10 mouse cellular contexts compared by ENCODE assay signal in the genomic region with DNA sequence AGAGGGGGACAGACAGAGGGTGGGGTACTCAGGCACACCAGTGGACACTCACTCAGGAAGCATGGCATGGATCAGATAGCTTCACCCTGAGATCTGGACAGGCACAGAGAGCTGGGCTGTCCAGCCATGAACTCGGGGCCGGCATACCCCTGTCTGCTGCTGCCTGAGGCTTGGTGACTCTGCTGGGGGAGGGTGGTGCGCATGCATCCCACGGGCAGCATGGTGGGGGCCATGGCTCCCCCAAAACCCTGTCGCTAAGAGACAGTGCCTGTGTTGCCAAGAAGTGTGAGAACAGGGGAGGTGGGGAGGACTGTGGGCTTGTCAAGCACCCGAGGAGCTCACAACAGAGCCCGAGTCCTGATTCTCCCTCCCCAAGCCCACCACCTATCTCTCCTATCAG. TPM values are rescaled to one million over a fixed set of nuclear protein-coding genes. Genes with fewer than 3 reads are reported as not detected.
DNase-seq lines count a peak whose midpoint lies in the region; ATAC-seq lines count a peak whose summit lies in the region.
"Had no signal": no experiment of that assay in that cellular context is flagged by ENCODE, and none has a peak within 500 bp of the region (broad histone marks: within the 10 kb centered on the region; RNA-seq: fewer than 3 reads in every experiment).

No protein-coding gene starts in this region.

- intact Hi-C loops in left cerebral cortex, postnatal 36 days (cut with DNase I): no loop called here

- H3K27ac ChIP-seq in forebrain, embryonic 16.5 days (ENCODE audit: low read length): no peak overlapping the region
- H3K27ac ChIP-seq in forebrain, embryonic 14.5 days (ENCODE audit: low read depth, low read length): no peak overlapping the region
- H3K27ac ChIP-seq in midbrain, embryonic 11.5 days (ENCODE audit: low read depth, low read length): no peak overlapping the region
- no peak overlapping the region for H3K27ac ChIP-seq in midbrain, embryonic 14.5 days (replicated peaks; ENCODE audit: low read depth, low read length)
- no peak overlapping the region for H3K27ac ChIP-seq in kidney, embryonic 16.5 days (ENCODE audit: low read length)

- 46% methylated on average over 7 of the region's 7 CpGs for WGBS in forebrain, embryonic 16.5 days
- WGBS in forebrain, embryonic 14.5 days: 56% methylated on average over 7 of the region's 7 CpGs
- 78% methylated on average over 7 of the region's 7 CpGs for WGBS in midbrain, embryonic 11.5 days
- WGBS in midbrain, embryonic 14.5 days: 50% methylated on average over 7 of the region's 7 CpGs
- 46% methylated on average over 7 of the region's 7 CpGs for WGBS in kidney, embryonic 16.5 days

- no peaks in the 10 kb centered on the region for H3K27me3 ChIP-seq in forebrain, embryonic 16.5 days (replicated peaks; ENCODE audit: control insufficient read depth, insufficient read depth, low read length)
- H3K27me3 ChIP-seq in forebrain, embryonic 14.5 days (replicated peaks; ENCODE audit: control insufficient read depth, insufficient read depth, low read length): no peaks in the 10 kb centered on the region
- no peaks in the 10 kb centered on the region for H3K27me3 ChIP-seq in midbrain, embryonic 11.5 days (ENCODE audit: control insufficient read depth, insufficient read depth, low read length)
- H3K27me3 ChIP-seq in midbrain, embryonic 14.5 days (ENCODE audit: control insufficient read depth, insufficient read depth, low read length): no peaks in the 10 kb centered on the region
- no peaks in the 10 kb centered on the region; the same call in 1 of the 2 replicates for H3K27me3 ChIP-seq in kidney, embryonic 16.5 days (ENCODE audit: insufficient read depth, low read length)

- H3K36me3 ChIP-seq in forebrain, embryonic 16.5 days (ENCODE audit: control insufficient read depth, insufficient read depth): no peaks in the 10 kb centered on the region
- peaks cover 7% of the 10 kb centered on the region; the same call in 1 of the 2 replicates for H3K36me3 ChIP-seq in forebrain, embryonic 14.5 days (ENCODE audit: control insufficient read depth, insufficient read depth, low read length)
- no peaks in the 10 kb centered on the region for H3K36me3 ChIP-seq in midbrain, embryonic 11.5 days (ENCODE audit: control insufficient read depth, insufficient read depth, low read length)
- peaks cover 15% of the 10 kb centered on the region; the same call in 1 of the 2 replicates for H3K36me3 ChIP-seq in midbrain, embryonic 14.5 days (ENCODE audit: control insufficient read depth, insufficient read depth, low read length)
- no peaks in the 10 kb centered on the region for H3K36me3 ChIP-seq in kidney, embryonic 16.5 days (ENCODE audit: insufficient read depth, low read length)

- no peak overlapping the region; the same call in 1 of the 2 replicates for H3K9ac ChIP-seq in forebrain, embryonic 16.5 days (replicated peaks; ENCODE audit: low read depth, low read length)
- no peak overlapping the region for H3K9ac ChIP-seq in forebrain, embryonic 14.5 days (ENCODE audit: low read length)
- H3K9ac ChIP-seq in midbrain, embryonic 11.5 days (ENCODE audit: low read length): no peak overlapping the region
- H3K9ac ChIP-seq in midbrain, embryonic 14.5 days (replicated peaks; ENCODE audit: low read length): no peak overlapping the region
- no peak overlapping the region for H3K9ac ChIP-seq in kidney, embryonic 16.5 days (replicated peaks; ENCODE audit: low read length)

- no peaks in the 10 kb centered on the region for H3K9me3 ChIP-seq in forebrain, embryonic 16.5 days (ENCODE audit: control insufficient read depth, low read length)
- H3K9me3 ChIP-seq in forebrain, embryonic 14.5 days (replicated peaks; ENCODE audit: control insufficient read depth, low read length): no peaks in the 10 kb centered on the region
- H3K9me3 ChIP-seq in midbrain, embryonic 11.5 days (ENCODE audit: control insufficient read depth, low read length): no peaks in the 10 kb centered on the region
- no peaks in the 10 kb centered on the region for H3K9me3 ChIP-seq in midbrain, embryonic 14.5 days (ENCODE audit: control insufficient read depth, low read length)
- no peaks in the 10 kb centered on the region for H3K9me3 ChIP-seq in kidney, embryonic 16.5 days (ENCODE audit: low read length)

- H3K4me3 ChIP-seq in forebrain, embryonic 16.5 days (replicated peaks; ENCODE audit: low read length): no peak overlapping the region
- no peak overlapping the region for H3K4me3 ChIP-seq in forebrain, embryonic 14.5 days (ENCODE audit: low read depth, low read length)
- H3K4me3 ChIP-seq in midbrain, embryonic 11.5 days (ENCODE audit: low read depth, low read length): no peak overlapping the region
- H3K4me3 ChIP-seq in midbrain, embryonic 14.5 days (replicated peaks; ENCODE audit: low read depth, low read length): no peak overlapping the region
- H3K4me3 ChIP-seq in kidney, embryonic 16.5 days (ENCODE audit: low read length): no peak overlapping the region

- peak; percentile 23; the same call in 1 of the 2 replicates for ATAC-seq in forebrain, embryonic 16.5 days
- no peak for ATAC-seq in forebrain, embryonic 14.5 days
- 0 out of 2 replicates have a peak, but pooled peaks have one; percentile 22 for ATAC-seq in midbrain, embryonic 11.5 days (ENCODE audit: low FRiP score)
- no peak; the same call in 1 of the 2 replicates for ATAC-seq in midbrain, embryonic 14.5 days (ENCODE audit: low FRiP score, low TSS enrichment)
- ATAC-seq in erythroid progenitor cell, adult 5-6 weeks (replicated peaks; ENCODE audit: low FRiP score, poor library complexity, severe bottlenecking): no peak
- no peak for ATAC-seq in kidney, embryonic 16.5 days (ENCODE audit: low FRiP score, low TSS enrichment)

- no peak overlapping the region for H3K4me2 ChIP-seq in forebrain, embryonic 16.5 days (ENCODE audit: low read length)
- no peak overlapping the region for H3K4me2 ChIP-seq in forebrain, embryonic 14.5 days (ENCODE audit: low read length)
- H3K4me2 ChIP-seq in midbrain, embryonic 11.5 days: no peak overlapping the region
- H3K4me2 ChIP-seq in midbrain, embryonic 14.5 days (ENCODE audit: low read length): no peak overlapping the region
- no peak overlapping the region for H3K4me2 ChIP-seq in kidney, embryonic 16.5 days (replicated peaks; ENCODE audit: low read depth, low read length)

- DNase-seq in forebrain, embryonic 14.5 days (ENCODE audit: low spot score): no peak
- no peak for DNase-seq in midbrain, embryonic 11.5 days (ENCODE audit: low spot score, missing footprints)
- no peak for DNase-seq in midbrain, embryonic 14.5 days
- DNase-seq in left cerebral cortex, postnatal 36 days (ENCODE audit: low spot score in 2 of 2): peak; percentile 66 to 70
- no peak for DNase-seq in kidney, postnatal 14 days
- DNase-seq: kidney, adult 2 months had no signal

- H3K4me1 ChIP-seq in forebrain, embryonic 16.5 days (replicated peaks; ENCODE audit: control insufficient read depth, insufficient read depth, low read length): peaks cover 8% of the 10 kb centered on the region; the same call in 1 of the 2 replicates
- H3K4me1 ChIP-seq in forebrain, embryonic 14.5 days (ENCODE audit: control insufficient read depth, insufficient read depth, low read length): no peaks in the 10 kb centered on the region
- no peaks in the 10 kb centered on the region for H3K4me1 ChIP-seq in midbrain, embryonic 11.5 days (ENCODE audit: control insufficient read depth, insufficient read depth, low read length)
- H3K4me1 ChIP-seq in midbrain, embryonic 14.5 days (ENCODE audit: control insufficient read depth, insufficient read depth, low read length): no peaks in the 10 kb centered on the region
- H3K4me1 ChIP-seq in kidney, embryonic 16.5 days (ENCODE audit: insufficient read depth, low read length): no peaks in the 10 kb centered on the region

RNA-seq across cellular contexts. Expression of a gene that starts 0.8 kb away (rescaled TPM):
- 9.9 and 18.0 TPM in 2 replicates for polyA plus RNA-seq in forebrain, embryonic 16.5 days (2015; fragmentation: Nextera tagmentation; extraction: Ambion mirVana)
- 4.5 and 7.4 TPM in 2 replicates for polyA plus RNA-seq in forebrain, embryonic 14.5 days (2014; fragmentation: Nextera tagmentation; extraction: Ambion mirVana)
- polyA plus RNA-seq in midbrain, embryonic 11.5 days (2014; fragmentation: Nextera tagmentation; extraction: Ambion mirVana): 0.23 and 0.26 TPM in 2 replicates
- 0.74 and 1.4 TPM in 2 replicates for polyA plus RNA-seq in midbrain, embryonic 14.5 days (2014; fragmentation: Nextera tagmentation; extraction: Ambion mirVana)
- total RNA-seq in left cerebral cortex, postnatal 36 days (2021): 100 to 1,000 TPM; 163 to 211 TPM
- total RNA-seq in erythroid progenitor cell, adult 5-6 weeks (2015; ENCODE audit: low replicate concordance): not detected in 2 replicates
- not detected in 2 replicates for total RNA-seq in erythroid progenitor cell, adult 5-6 weeks (2017; ENCODE audit: low replicate concordance)
- 0.21 and 0.46 TPM in 2 replicates for polyA plus RNA-seq in kidney, embryonic 16.5 days (2015; fragmentation: Nextera tagmentation; extraction: Ambion mirVana)
- polyA plus RNA-seq: liver, embryonic 16.5 days had no signal

RNA-seq across cellular contexts. Expression of a gene that starts 13.7 kb away (rescaled TPM):
- not detected in 2 replicates for polyA plus RNA-seq in forebrain, embryonic 16.5 days (2015; fragmentation: Nextera tagmentation; extraction: Ambion mirVana)
- not detected in 2 replicates for polyA plus RNA-seq in forebrain, embryonic 14.5 days (2014; fragmentation: Nextera tagmentation; extraction: Ambion mirVana)
- polyA plus RNA-seq in midbrain, embryonic 11.5 days (2014; fragmentation: Nextera tagmentation; extraction: Ambion mirVana): not detected in 2 replicates
- polyA plus RNA-seq in midbrain, embryonic 14.5 days (2014; fragmentation: Nextera tagmentation; extraction: Ambion mirVana): 0.24 TPM in 1 of 2 replicates, not detected in the other
- total RNA-seq in left cerebral cortex, postnatal 36 days (2021): under 1 TPM; 0.44 to 0.77 TPM
- total RNA-seq in erythroid progenitor cell, adult 5-6 weeks (2015; ENCODE audit: low replicate concordance): 0.84 TPM in 1 of 2 replicates, not detected in the other
- 0.51 and 0.98 TPM in 2 replicates for total RNA-seq in erythroid progenitor cell, adult 5-6 weeks (2017; ENCODE audit: low replicate concordance)
- not detected in 2 replicates for polyA plus RNA-seq in kidney, embryonic 16.5 days (2015; fragmentation: Nextera tagmentation; extraction: Ambion mirVana)
- polyA plus RNA-seq: kidney, adult 2 months; liver, embryonic 16.5 days had no signal

RNA-seq across cellular contexts. Expression of a gene that starts 20.6 kb away (rescaled TPM):
- polyA plus RNA-seq in forebrain, embryonic 16.5 days (2015; fragmentation: Nextera tagmentation; extraction: Ambion mirVana): 29.4 and 38.1 TPM in 2 replicates
- 21.9 and 26.5 TPM in 2 replicates for polyA plus RNA-seq in forebrain, embryonic 14.5 days (2014; fragmentation: Nextera tagmentation; extraction: Ambion mirVana)
- polyA plus RNA-seq in midbrain, embryonic 11.5 days (2014; fragmentation: Nextera tagmentation; extraction: Ambion mirVana): 8.6 and 9.7 TPM in 2 replicates
- polyA plus RNA-seq in midbrain, embryonic 14.5 days (2014; fragmentation: Nextera tagmentation; extraction: Ambion mirVana): 34.7 and 34.8 TPM in 2 replicates
- total RNA-seq in left cerebral cortex, postnatal 36 days (2021): 10 to 100 TPM; 34.4 to 63.1 TPM
- total RNA-seq in erythroid progenitor cell, adult 5-6 weeks (2015; ENCODE audit: low replicate concordance): 0.42 TPM in 1 of 2 replicates, not detected in the other
- 0.13 TPM in 1 of 2 replicates, not detected in the other for total RNA-seq in erythroid progenitor cell, adult 5-6 weeks (2017; ENCODE audit: low replicate concordance)
- polyA plus RNA-seq in kidney, embryonic 16.5 days (2015; fragmentation: Nextera tagmentation; extraction: Ambion mirVana): 2.5 and 3.0 TPM in 2 replicates

RNA-seq across cellular contexts. Expression of a gene that starts 29.0 kb away (rescaled TPM):
- 23.3 and 23.6 TPM in 2 replicates for polyA plus RNA-seq in forebrain, embryonic 16.5 days (2015; fragmentation: Nextera tagmentation; extraction: Ambion mirVana)
- polyA plus RNA-seq in forebrain, embryonic 14.5 days (2014; fragmentation: Nextera tagmentation; extraction: Ambion mirVana): 10.7 and 11.6 TPM in 2 replicates
- polyA plus RNA-seq in midbrain, embryonic 11.5 days (2014; fragmentation: Nextera tagmentation; extraction: Ambion mirVana): 10.0 and 10.7 TPM in 2 replicates
- 15.8 and 16.2 TPM in 2 replicates for polyA plus RNA-seq in midbrain, embryonic 14.5 days (2014; fragmentation: Nextera tagmentation; extraction: Ambion mirVana)
- 10 to 100 TPM; 24.8 to 28.9 TPM for total RNA-seq in left cerebral cortex, postnatal 36 days (2021)
- total RNA-seq in erythroid progenitor cell, adult 5-6 weeks (2015; ENCODE audit: low replicate concordance): 79.3 and 89.7 TPM in 2 replicates
- 112 and 125 TPM in 2 replicates for total RNA-seq in erythroid progenitor cell, adult 5-6 weeks (2017; ENCODE audit: low replicate concordance)
- polyA plus RNA-seq in kidney, embryonic 16.5 days (2015; fragmentation: Nextera tagmentation; extraction: Ambion mirVana): 64.2 and 66.0 TPM in 2 replicates

RNA-seq across cellular contexts. Expression of a gene that starts 32.5 kb away (rescaled TPM):
- polyA plus RNA-seq in forebrain, embryonic 16.5 days (2015; fragmentation: Nextera tagmentation; extraction: Ambion mirVana): 43.3 and 48.2 TPM in 2 replicates
- polyA plus RNA-seq in forebrain, embryonic 14.5 days (2014; fragmentation: Nextera tagmentation; extraction: Ambion mirVana): 26.8 and 31.1 TPM in 2 replicates
- 33.9 and 34.8 TPM in 2 replicates for polyA plus RNA-seq in midbrain, embryonic 11.5 days (2014; fragmentation: Nextera tagmentation; extraction: Ambion mirVana)
- 11.5 and 13.3 TPM in 2 replicates for polyA plus RNA-seq in midbrain, embryonic 14.5 days (2014; fragmentation: Nextera tagmentation; extraction: Ambion mirVana)
- 10 to 100 TPM; 17.5 to 19.1 TPM for total RNA-seq in left cerebral cortex, postnatal 36 days (2021)
- total RNA-seq in erythroid progenitor cell, adult 5-6 weeks (2015; ENCODE audit: low replicate concordance): 15.5 and 26.4 TPM in 2 replicates
- total RNA-seq in erythroid progenitor cell, adult 5-6 weeks (2017; ENCODE audit: low replicate concordance): 21.8 and 34.7 TPM in 2 replicates
- 147 and 157 TPM in 2 replicates for polyA plus RNA-seq in kidney, embryonic 16.5 days (2015; fragmentation: Nextera tagmentation; extraction: Ambion mirVana)

Comparison
In these comparisons a context has a peak if more than half of its experiments do, and no peak if none do; other contexts are left out.
1. ATAC-seq: peak in forebrain, embryonic 16.5 days (single experiment) and midbrain, embryonic 11.5 days (single experiment); none in forebrain, embryonic 14.5 days (single experiment), midbrain, embryonic 14.5 days (single experiment), erythroid progenitor cell, adult 5-6 weeks (single experiment) and kidney, embryonic 16.5 days (single experiment).
2. DNase-seq: peak in left cerebral cortex, postnatal 36 days (2 of 2); none in forebrain, embryonic 14.5 days (single experiment), midbrain, embryonic 11.5 days (single experiment), midbrain, embryonic 14.5 days (single experiment) and kidney, postnatal 14 days (single experiment).